Mouse (Mus musculus) midbrain, embryonic 10.5 days (tissue): ENCODE measurements at regions not wholly inside any gene's neighbourhood (a gene's known extent, or its start where the extent isn't known, plus 50 kb on each side); places are given as distances from the start of the nearest gene placed in this dataset.

Source experiments
- DNase-seq: peaks from one replicate; pipeline ENCODE4 v3.0.0-alpha.2; 2017; ENCODE audit warnings: low spot score
- H3K27ac ChIP-seq: fragments of 300-500 bp; sonication (generic); replicated peaks from 2 replicates; pipeline ENCODE4 v1.5.1; 2016; ENCODE audit warnings: mild to moderate bottlenecking
- H3K27me3 ChIP-seq: fragments of 300-500 bp; sonication (generic); 2 replicates; pipeline ENCODE4 v1.6.1; 2016; ENCODE audit warnings: low read depth, mild to moderate bottlenecking; ENCODE audit not compliant: poor library complexity, severe bottlenecking
- H3K36me3 ChIP-seq: fragments of 300-500 bp; sonication (generic); 2 replicates; pipeline ENCODE4 v1.6.1; 2016; ENCODE audit warnings: mild to moderate bottlenecking, moderate library complexity
- H3K4me1 ChIP-seq: fragments of 300-500 bp; sonication (generic); 2 replicates; pipeline ENCODE4 v1.6.1; 2016
- H3K4me3 ChIP-seq: fragments of 300-500 bp; sonication (generic); 2 replicates; pipeline ENCODE4 v1.5.1; 2016; ENCODE audit warnings: mild to moderate bottlenecking, moderate library complexity
- H3K9me3 ChIP-seq: fragments of 300-500 bp; sonication (generic); replicated peaks from 2 replicates; pipeline ENCODE4 v1.6.1; 2016; ENCODE audit warnings: mild to moderate bottlenecking
- WGBS: fragments of 180-500 bp; shearing (Covaris S2); methylation state at CpG from one replicate; pipeline ENCODE4 v1.1.7; 2016; 5-methylcytosine and 5-hydroxymethylcytosine counted together

- H3K36me3 ChIP-seq: no peaks in the 10 kb centered on the region
- 53% methylated on average over 14 of the region's 14 CpGs for WGBS
- peak overlapping the region; percentile 89 for H3K27ac ChIP-seq
- no peaks in the 10 kb centered on the region for H3K27me3 ChIP-seq
- peak overlapping the region; percentile 40 for H3K4me3 ChIP-seq
- H3K4me1 ChIP-seq: peaks cover 61% of the 10 kb centered on the region
- H3K9me3 ChIP-seq: no peaks in the 10 kb centered on the region
- DNase-seq: peak; percentile 31
Measured at GRCm38 (mm10) chr9:41612802-41613550, 451.5 kb upstream of the Ubash3b start.

- peak; percentile 38 for DNase-seq
- peaks cover 61% of the 10 kb centered on the region for H3K4me1 ChIP-seq
Measured at GRCm38 (mm10) chr9:41612452-41612795, 450.9 kb upstream of the Ubash3b start.

DNA sequence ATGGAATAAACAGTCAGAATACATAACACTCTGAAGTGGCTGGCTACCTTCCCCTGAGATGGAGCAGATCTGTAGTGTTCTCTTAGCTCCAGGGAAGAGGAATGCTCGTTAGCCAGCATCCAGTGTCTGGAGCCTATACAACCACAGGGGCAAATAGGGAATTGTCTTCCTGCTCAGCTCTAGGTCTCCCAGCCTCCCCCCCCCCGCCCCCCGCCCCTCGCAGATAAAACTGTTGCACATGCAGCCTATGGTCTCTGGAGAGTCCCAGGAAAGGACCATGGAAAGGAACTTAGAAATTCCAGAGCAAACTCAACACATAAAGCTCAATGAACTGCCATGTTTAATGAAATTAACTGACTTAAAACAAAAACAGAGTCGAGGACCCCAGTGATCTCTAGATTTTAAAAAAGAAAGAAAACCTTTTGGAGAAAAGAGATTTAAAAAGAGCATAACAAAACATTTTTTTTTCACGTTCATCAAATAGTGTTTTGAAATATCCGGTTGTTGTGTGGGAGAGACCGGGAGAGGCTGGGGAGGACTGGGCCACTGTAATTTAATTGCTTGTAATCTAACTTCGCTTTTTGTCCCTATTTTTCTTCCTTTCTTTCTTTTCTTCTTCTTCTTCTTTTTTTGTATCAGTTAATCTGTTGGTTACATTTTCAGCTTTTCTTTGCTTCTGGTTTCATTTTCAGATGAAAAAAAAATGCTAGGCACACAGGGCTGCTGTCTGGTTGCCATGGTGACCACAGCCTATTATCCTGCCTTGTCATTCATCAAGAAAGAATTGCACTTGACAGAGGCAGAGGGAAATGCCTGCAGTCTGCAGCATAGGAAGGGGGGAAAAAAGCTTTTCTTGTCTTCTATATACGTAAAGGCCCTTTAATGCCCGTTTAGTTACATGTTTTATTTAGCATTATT, 450.3 kb upstream of the Ubash3b start:
- Histone ChIP-seq H3K4me3 (peak overlapping the region; percentile 40), H3K27ac (peak overlapping the region; percentile 89), H3K9me3 (no peaks in the 10 kb centered on the region), H3K27me3 (no peaks in the 10 kb centered on the region; the same call in 1 of the 2 replicates), H3K36me3 (no peaks in the 10 kb centered on the region), H3K4me1 (peaks cover 61% of the 10 kb centered on the region)
- WGBS: 15% methylated on average over 11 of the region's 11 CpGs
- DNase-seq: peak; percentile 82

More at GRCm38 (mm10) chr9:41612452-41612795, 450.9 kb upstream of the Ubash3b start:
- peak overlapping the region; percentile 40 for H3K4me3 ChIP-seq
- peak overlapping the region; percentile 89 for H3K27ac ChIP-seq
- H3K9me3 ChIP-seq: no peaks in the 10 kb centered on the region
- no peaks in the 10 kb centered on the region for H3K27me3 ChIP-seq
- 21% methylated on average over 7 of the region's 7 CpGs for WGBS
- no peaks in the 10 kb centered on the region for H3K36me3 ChIP-seq

- Histone ChIP-seq H3K4me3 (no peak overlapping the region), H3K36me3 (no peaks in the 10 kb centered on the region), H3K27me3 (no peaks in the 10 kb centered on the region; the same call in 1 of the 2 replicates), H3K27ac (peak overlapping the region; percentile 89), H3K9me3 (no peaks in the 10 kb centered on the region), H3K4me1 (peaks cover 71% of the 10 kb centered on the region)
- 22% methylated on average over 4 of the region's 4 CpGs for WGBS
- peak; percentile 44 for DNase-seq
Measured at GRCm38 (mm10) chr9:41610347-41610746, 448.9 kb upstream of the Ubash3b start.

GRCm38 (mm10) chr9:41606136-41606535, 444.6 kb upstream of the Ubash3b start:
- Histone ChIP-seq H3K4me3 (no peak overlapping the region), H3K36me3 (no peaks in the 10 kb centered on the region), H3K27ac (no peak overlapping the region), H3K27me3 (no peaks in the 10 kb centered on the region; the same call in 1 of the 2 replicates), H3K9me3 (no peaks in the 10 kb centered on the region), H3K4me1 (peaks cover 45% of the 10 kb centered on the region)
- 63% methylated on average over 1 of the region's 1 CpGs for WGBS
- no peak for DNase-seq

DNA sequence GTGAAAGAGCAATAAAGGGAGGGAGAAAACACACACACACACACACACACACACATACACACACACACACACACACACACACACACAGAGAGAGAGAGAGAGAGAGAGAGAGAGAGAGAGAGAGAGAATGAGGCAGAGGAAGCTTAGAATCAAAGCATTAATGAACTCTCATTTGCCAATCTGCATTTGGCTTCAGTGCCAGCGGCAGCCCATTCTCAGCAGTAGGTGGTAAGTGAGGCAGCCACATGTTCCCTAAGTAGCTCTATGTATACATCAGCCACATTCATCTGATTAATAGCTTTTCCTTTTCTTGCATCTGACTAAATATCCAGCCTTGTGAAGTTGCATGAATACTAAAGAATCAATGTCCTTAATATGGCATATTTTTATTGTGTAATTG, 443.4 kb upstream of the Ubash3b start:
- Histone ChIP-seq H3K9me3 (no peaks in the 10 kb centered on the region), H3K36me3 (no peaks in the 10 kb centered on the region), H3K4me1 (peaks cover 45% of the 10 kb centered on the region), H3K4me3 (no peak overlapping the region), H3K27ac (peak overlapping the region; percentile 65), H3K27me3 (no peaks in the 10 kb centered on the region; the same call in 1 of the 2 replicates)
- no peak for DNase-seq
- 79% methylated on average over 1 of the region's 1 CpGs for WGBS

- H3K4me1 ChIP-seq: peaks cover 56% of the 10 kb centered on the region
- H3K27ac ChIP-seq: peak overlapping the region; percentile 74
- DNase-seq: no peak
- H3K36me3 ChIP-seq: no peaks in the 10 kb centered on the region
- H3K9me3 ChIP-seq: no peaks in the 10 kb centered on the region
- H3K27me3 ChIP-seq: no peaks in the 10 kb centered on the region
- WGBS: 32% methylated on average over 3 of the region's 3 CpGs
- no peak overlapping the region for H3K4me3 ChIP-seq
Measured at GRCm38 (mm10) chr9:41600778-41601177, 439.3 kb upstream of the Ubash3b start.

GRCm38 (mm10) chr9:41599874-41600273, 438.4 kb upstream of the Ubash3b start:
- peak overlapping the region; percentile 74 for H3K27ac ChIP-seq
- no peak overlapping the region for H3K4me3 ChIP-seq
- no peak for DNase-seq
- H3K4me1 ChIP-seq: peaks cover 56% of the 10 kb centered on the region
- no peaks in the 10 kb centered on the region for H3K27me3 ChIP-seq
- 58% methylated on average over 1 of the region's 1 CpGs for WGBS
- H3K36me3 ChIP-seq: no peaks in the 10 kb centered on the region
- no peaks in the 10 kb centered on the region for H3K9me3 ChIP-seq

DNA sequence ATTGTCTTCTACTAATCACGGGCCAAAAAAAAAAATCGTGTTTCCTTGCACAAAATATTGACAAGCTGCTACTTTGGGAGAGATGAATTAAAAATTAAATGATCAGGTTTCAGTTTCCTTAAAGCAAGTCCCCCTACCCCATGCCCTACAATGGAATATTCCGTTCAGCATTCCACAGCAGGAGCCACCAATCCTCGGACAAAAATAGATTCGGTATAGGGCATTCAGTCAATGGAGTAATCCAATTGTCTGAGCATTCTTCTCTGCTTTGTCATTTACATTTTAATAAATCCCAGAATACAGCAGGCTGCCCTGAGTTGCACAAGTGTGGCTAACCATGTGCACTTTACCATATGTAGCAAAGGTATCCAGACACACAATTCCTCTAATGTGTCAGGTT, 434.3 kb upstream of the Ubash3b start:
- H3K27ac ChIP-seq: peak overlapping the region; percentile 60; the same call in 1 of the 2 replicates
- no peak for DNase-seq
- peaks cover 59% of the 10 kb centered on the region for H3K4me1 ChIP-seq
- H3K4me3 ChIP-seq: no peak overlapping the region
- no peaks in the 10 kb centered on the region for H3K27me3 ChIP-seq
- no peaks in the 10 kb centered on the region for H3K9me3 ChIP-seq
- WGBS: 48% methylated on average over 5 of the region's 5 CpGs
- H3K36me3 ChIP-seq: peaks cover 29% of the 10 kb centered on the region

GRCm38 (mm10) chr9:41593998-41594397, 432.5 kb upstream of the Ubash3b start:
- Histone ChIP-seq H3K4me1 (peaks cover 58% of the 10 kb centered on the region), H3K4me3 (no peak overlapping the region), H3K27ac (no peak overlapping the region), H3K36me3 (peaks cover 47% of the 10 kb centered on the region), H3K9me3 (no peaks in the 10 kb centered on the region), H3K27me3 (no peaks in the 10 kb centered on the region)
- 91% methylated on average over 7 of the region's 7 CpGs for WGBS
- DNase-seq: no peak

DNA sequence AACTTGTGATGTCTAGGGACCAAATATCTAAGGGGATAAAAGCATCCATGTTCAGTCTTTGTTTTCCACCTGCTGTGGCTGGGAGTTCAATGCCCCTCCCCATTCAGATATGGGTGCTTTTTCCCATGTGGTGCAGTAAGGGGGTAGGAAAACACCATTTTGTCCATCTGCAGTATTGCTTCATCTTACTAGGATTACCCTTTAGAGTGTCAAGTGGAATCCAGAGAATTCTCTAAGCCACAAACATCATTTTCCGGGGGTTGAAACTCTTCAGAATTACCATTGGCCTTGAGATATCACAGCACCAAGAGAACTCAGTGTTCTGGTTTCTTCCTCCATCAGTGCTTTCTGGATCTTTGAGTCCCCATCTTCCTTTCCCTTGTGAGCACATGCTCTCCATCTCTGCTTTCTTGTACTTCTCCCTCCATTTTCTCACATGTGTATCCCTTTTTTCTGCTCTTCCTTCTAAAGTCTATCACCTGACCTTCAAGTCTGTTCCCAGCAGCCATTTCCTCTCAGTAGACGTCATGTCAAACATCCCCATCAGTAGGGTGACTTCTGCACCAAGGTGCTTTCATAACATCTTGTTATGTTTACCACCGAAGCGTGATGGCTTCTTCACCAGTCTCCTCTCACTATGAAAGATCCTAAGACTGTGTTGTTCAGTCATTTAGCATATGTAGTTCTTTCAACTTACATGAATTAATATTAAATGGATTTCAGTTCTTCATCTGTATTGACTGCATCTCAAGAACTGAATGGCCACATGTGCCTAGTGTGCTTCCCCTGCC, 431.6 kb upstream of the Ubash3b start:
- peaks cover 56% of the 10 kb centered on the region for H3K36me3 ChIP-seq
- 83% methylated on average over 4 of the region's 4 CpGs for WGBS
- H3K4me1 ChIP-seq: peaks cover 66% of the 10 kb centered on the region
- DNase-seq: no peak
- no peak overlapping the region for H3K4me3 ChIP-seq
- H3K27me3 ChIP-seq: no peaks in the 10 kb centered on the region
- H3K27ac ChIP-seq: no peak overlapping the region
- no peaks in the 10 kb centered on the region for H3K9me3 ChIP-seq

GRCm38 (mm10) chr9:41592101-41592500, 430.6 kb upstream of the Ubash3b start:
- Histone ChIP-seq H3K4me3 (no peak overlapping the region), H3K4me1 (peaks cover 67% of the 10 kb centered on the region), H3K27me3 (no peaks in the 10 kb centered on the region), H3K36me3 (peaks cover 66% of the 10 kb centered on the region), H3K27ac (no peak overlapping the region), H3K9me3 (no peaks in the 10 kb centered on the region)
- WGBS: 95% methylated on average over 1 of the region's 1 CpGs
- no peak for DNase-seq
